Mouse (Mus musculus) heart, postnatal 36 days (tissue): ENCODE results near the gene Vil1. TPM values are rescaled to one million over a fixed set of nuclear protein-coding genes. Genes with fewer than 3 reads are reported as not detected.

Source experiments
- DNase-seq, 2 experiments: peaks; one replicate each; pipeline ENCODE4 v3.0.0; 2021 to 2022
- intact Hi-C: fragments of 180-260 bp; cut with DNase I; formaldehyde crosslinking; loops from one replicate; pipeline ENCODE4 v1.15.1; 2025
- total RNA-seq, 2 experiments: library from RNA; stranded (reverse); gene quantifications; 2 replicates each; pipeline ENCODE4 v1.2.3; 2021

Gene Vil1
- 1 to 10 TPM in 1 of 2 experiments, under 1 TPM in 1; 0.86 to 1.3 TPM for total RNA-seq

DNA sequence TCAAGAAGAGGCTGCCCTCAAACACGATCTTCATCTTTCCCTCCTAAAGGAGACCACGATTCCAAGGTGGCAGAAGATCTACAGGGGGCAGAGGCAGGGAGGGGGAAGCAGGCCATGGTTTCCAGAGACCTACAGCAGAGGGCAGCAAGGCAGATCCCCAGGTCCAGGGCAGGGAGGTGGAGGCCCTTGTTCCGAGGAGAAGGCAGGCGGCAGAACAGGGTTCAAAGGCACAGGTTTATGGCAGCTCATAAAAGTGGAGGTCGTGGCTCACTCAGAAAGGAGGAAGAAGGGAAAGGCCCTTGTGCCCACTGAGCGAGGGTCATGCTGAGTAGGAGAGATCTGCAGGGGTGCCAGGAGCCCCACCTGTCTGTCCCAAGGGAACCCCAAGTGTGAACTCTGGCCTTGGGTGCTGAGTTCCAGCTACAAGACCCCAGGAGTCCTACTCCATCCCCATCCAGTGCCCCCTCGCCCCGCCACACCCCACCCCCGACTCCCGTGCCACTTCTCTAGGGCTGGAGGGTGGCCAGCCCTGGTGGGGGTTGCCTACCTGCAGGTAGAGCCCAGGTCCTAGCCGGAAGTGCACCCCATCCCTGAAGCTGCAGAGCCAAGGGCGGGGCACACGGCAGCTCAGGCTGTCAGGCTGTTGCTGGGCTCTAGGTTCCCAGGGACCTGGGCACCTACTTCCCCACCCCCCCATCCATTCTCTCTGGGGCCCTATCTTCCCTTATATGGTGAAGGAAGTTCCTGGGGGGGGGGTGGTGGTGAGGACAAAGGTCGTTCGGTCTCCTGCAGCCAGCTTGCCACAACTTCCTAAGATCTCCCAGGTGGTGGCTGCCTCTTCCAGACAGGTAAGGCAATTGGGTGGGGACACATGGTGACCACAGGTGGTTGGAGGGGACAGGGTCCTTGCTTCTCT, at the start of gene Vil1:
Gene Vil1, plus strand, starts transcription at position 788 of the 916 bp plus-strand sequence.
- intact Hi-C loops, result no loop called here
- no peak for DNase-seq

DNA sequence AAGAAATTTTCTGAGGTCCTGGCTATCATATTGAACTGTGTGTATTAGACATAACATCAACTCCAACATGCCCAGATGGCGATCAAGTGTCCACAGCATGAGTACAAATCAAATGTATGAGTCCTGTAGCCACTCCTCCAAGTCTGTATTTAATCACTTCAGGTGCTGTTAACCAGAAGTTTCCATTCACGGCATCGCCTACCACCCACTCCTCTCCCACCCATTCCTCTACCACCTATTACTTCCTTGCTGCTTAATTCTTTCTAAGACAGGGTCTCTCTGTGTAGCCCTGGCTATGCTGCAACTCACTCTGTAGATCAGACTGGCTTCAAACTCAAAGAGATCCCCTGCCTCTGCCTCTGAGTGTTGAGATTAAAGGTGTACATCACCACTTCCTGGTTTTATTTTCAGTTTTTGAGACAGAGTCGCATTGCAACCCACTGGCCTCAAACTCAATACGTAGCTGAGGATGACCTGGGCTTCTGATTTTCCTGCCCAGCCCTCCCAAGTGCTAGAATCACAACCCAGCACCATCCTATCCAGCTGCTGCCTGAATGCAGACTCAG, 49.1 kb upstream of the Vil1 start:
- intact Hi-C loops, result loop anchor here (2.0 kb wide), 1 partner anchor 17 kb away; no protein-coding TSS in a partner anchor
- no peak for DNase-seq

DNA sequence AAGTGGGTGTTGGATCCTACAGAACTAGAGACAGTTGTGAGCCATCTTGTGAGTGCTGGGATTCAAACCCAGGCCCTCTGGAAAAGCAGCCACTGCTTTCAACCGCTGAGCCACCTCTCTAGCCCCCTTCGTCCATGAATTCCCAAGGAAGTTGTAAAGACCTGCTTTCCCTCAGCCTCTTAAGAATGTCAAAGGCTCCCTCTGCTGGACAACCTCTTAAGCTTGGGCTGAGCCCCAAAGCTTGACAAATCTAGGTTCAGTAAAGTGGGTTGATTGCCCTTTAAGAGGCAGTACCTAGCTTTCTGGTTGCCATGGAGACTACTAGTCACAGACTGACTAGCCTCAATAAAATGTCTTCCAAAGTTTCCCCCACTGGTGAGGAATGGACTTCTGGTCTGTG, 47.4 kb upstream of the Vil1 start, which contains the start of gene Catip:
Gene Catip, plus strand, starts transcription at position 297 of the 400 bp plus-strand sequence.
- peak; percentile 76 for DNase-seq
- intact Hi-C loops, result loop anchor here (1.0 to 2.0 kb wide), 6 partner anchors 19 to 155 kb away; partner anchors contain the start of genes Aamp and Pnkd

DNA sequence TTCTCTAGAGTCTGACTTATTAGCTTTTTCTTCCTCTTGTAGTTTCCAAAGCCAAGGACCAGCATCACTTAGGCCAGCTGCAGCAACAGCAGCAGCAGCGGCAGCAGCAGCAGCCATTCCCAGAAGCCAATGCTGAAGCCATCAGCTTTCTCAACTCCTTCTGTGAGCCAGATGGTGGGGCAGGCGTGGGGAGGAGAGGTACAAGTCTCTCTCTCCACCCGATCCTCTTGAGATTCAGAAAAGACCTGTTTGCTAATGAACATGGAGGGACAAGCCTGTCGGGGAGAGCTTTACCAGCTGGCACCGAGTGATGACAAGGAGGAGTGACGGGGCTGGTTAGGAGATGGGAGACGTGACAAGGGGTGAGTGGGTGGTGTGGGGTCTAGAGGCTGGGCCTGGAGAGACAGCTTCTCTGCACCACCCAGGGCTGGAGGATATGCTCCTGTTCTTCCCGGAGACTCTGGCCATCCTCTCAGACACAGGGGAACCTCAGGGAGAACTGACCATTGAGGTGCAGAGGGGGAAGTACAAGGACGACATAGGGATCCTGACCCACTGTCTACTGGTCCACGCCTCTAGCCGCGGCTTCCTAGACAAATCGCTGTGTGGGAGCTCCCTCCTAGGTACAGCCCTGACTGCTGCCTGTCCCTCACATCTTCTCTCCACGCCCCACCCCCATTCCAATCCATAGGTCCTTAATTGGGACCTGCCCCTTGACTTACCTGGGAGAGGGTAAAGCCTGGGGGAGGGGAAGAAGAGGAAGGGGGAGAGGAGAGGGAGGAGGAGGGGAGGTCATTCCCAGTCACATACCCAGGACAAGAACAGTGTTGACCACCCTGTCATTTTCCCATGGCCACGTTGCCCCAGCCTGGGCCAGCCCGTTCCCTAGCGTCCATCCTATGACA, 46.6 kb upstream of the Vil1 start:
- no peak for DNase-seq
- intact Hi-C loops, result loop anchor here (1.0 to 2.0 kb wide), 5 partner anchors 23 to 156 kb away; partner anchors contain the start of genes Aamp and Pnkd

DNA sequence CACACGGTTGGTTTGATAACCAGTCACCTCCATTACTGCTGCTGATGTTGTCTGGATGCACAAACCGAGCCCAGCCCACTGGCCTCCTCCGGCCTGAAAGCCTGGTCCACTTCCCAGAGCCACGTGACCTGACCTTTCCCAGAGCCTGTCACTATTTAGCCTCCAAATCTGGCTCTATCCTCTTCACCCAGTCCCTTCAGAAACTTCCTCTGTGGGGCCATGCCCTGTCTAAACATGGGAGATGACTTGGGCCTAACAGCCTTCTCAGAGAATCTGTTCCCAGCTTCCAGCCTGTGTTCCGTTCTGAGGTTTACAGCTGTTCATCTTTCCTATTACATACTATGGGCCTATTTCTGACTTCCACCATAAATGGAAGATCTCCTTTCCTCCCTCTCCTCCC, 45.7 kb upstream of the Vil1 start:
- peak; percentile 37 to 38 for DNase-seq
- intact Hi-C loops, result loop anchor here (2.0 kb wide), 3 partner anchors 79 to 157 kb away; partner anchors contain the start of genes Aamp and Pnkd

DNA sequence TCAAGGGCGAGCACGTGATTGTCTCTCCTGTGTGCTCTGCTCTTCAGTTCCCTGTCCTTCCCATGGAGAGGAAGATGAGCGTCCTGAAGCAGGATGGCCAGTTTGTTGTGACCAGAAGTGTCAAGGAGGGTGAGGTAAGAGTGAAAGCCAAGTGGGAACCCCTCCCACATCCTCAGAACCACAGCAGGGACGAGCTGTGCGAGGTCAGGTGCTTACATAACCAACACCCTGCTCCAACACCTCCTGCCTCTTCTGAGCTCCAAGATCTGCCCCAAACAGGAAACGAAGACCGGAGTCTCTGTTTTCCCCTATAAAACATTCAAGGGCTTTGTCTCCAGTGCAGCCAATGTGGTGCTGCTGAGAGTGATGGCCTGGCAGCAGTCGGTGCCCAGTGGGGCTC, 44.9 kb upstream of the Vil1 start:
- no peak for DNase-seq
- intact Hi-C loops, result no loop called here

DNA sequence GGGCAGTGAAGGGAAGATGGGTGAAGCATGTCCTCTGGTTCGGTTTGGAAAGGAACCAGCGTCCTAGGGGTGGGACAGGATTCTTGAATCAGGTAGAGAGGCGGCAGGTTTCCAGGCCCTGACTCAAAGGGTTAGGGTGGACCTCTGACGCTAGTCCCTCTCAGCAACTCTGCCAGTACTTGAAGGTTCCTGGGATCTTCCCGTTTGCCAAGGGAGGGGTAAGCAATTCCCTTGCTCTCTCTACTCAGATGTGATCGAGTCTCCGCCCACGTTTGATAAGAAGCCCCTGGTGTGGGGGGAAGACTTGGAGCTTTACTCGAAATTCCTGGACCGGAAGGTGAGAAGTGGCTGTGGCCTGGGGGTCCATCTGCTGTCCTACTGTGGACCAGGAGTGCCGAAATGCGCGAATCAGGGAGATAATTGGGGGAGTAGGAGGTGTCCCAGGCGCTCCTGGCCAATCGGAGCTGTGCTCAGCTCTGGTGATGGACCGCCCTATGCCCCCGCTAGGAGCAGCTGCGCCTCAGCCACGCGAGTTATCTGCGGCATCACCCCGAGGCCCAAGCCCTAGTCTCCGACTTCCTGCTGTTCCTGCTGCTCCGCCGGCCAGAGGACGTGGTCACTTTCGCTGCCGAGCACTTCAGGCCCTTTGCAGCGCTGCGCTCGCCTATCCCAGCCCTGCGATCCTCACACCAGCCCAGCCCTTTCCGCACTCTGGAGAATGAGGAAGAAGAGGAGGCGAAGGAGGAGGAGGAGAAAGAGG, 41.1 kb upstream of the Vil1 start:
- intact Hi-C loops, result loop anchor here (1.0 kb wide), 1 partner anchor 18 kb away; no protein-coding TSS in a partner anchor
- DNase-seq, result peak; percentile 68 to 76

DNA sequence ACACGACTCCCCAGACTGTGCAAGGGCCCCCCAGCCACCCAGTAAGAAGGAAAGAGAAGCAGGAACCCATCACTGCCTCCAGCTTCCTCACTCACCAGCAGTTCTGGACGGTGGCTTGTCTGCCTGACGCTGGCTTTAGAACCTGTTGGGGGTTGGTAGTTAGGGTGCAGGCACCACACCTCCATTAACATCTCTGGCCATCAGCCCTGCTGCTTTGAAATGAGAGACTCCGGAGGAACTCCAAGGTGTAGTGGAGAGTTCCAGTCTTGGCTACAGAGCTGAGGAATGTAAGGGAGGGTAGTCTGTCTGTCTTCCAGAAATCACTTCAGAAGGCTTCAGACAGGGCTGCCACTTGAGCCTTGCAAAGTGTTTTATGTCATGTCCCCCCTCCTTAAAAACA, 39.1 kb upstream of the Vil1 start:
- no peak for DNase-seq
- intact Hi-C loops, result no loop called here

DNA sequence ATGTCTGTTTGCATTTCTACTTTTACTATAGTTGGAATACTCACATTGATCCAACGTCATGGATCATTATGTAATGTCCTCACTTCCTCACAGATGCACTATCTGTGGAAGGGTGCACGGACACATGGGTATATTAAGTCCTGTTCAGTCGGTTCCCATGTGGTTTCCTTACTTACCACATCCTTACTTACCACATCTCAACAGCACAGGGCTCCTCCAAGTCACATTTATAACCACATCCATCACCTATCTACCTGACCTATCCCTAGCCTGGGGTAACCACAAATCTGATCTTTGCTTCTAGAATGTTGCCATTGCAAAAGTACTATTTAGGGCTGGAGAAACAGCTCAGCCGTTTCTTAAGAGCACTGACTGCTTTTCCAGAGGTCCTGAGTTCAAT, 35.8 kb upstream of the Vil1 start:
- intact Hi-C loops, result no loop called here
- DNase-seq, result no peak

DNA sequence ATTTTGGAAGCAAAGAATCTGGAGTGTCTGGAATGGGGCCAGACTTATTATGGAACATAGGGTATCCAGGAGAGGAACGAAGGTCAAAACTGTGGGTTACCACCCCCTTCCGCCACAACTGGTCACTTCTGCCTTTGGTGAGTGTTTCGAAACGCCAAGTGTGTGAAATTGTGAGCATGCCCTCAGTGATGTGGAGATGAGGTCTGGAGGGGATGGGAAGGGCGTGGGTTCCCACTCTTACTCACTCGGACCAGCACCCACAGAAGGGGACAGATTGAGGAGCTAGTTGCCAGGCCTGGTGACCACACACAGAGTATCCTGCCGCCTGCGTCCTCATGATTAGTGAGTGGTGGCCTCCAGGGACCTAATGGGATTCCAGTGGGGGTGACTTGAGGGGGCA, 34.2 kb upstream of the Vil1 start, which contains the start of gene Slc11a1:
Gene Slc11a1, plus strand, starts transcription at position 216 of the 400 bp plus-strand sequence.
- intact Hi-C loops, result no loop called here
- peak in 1 of 2 experiments; percentile 38 for DNase-seq

DNA sequence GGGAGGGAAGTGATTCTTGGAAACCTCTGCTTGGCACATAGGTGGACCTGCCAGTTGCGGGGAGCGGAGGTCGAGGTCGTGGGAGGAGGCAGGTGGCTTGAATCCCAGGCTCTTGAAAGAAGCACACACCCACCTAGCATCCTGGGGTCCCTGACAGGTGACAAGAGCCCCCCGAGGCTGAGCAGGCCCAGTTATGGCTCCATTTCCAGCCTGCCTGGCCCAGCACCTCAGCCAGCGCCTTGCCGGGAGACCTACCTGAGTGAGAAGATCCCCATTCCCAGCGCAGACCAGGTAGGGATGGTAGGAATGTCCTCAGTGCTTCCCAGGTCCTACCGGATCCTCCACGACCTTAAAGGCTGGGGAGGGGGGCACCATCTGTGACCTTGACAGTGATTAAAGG, 33.6 kb upstream of the Vil1 start:
- DNase-seq, result no peak
- intact Hi-C loops, result no loop called here

DNA sequence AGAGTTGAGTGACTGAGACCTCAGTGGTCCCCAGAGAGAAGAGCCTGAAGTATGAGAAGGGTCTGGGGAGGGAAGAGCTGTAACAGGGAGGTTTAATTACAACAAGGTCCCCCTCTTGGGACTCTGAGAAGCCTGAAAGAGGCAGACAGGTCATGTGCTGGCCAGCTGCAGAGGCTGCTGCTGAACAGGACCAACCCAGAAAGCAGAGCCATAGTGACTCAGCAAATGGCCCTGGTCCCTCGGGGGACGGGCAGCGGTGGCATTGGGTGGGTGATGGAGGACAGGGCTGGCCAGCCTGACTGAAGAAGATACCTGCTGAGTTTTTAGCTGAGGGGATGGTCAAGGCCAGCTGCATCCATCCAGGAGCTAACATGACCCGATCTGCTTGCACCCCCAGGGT, 32.8 kb upstream of the Vil1 start:
- peak; percentile 47 to 62 for DNase-seq
- intact Hi-C loops, result no loop called here

DNA sequence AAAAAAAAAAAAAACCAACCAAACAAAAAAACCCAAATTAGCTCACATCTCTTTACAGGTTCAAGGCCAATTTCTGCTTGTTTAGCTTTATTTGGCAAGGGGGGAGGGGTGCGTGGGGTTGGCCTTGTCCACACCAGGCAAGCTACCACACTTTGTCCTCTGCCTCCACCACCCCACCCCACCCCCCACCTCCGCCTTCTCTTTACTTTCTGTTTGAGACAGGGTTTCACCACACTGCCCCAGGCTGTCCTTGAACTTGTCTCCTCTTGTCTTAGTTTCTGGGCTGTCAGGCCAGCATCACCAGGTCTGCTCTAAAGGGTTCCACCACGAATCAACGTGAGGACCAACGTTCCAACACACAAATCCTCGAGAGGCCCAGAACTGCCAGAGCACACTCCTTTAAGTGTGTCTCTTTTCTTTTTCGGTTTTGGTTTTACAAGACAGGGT, 30.1 kb upstream of the Vil1 start:
- no peak for DNase-seq
- intact Hi-C loops, result no loop called here

DNA sequence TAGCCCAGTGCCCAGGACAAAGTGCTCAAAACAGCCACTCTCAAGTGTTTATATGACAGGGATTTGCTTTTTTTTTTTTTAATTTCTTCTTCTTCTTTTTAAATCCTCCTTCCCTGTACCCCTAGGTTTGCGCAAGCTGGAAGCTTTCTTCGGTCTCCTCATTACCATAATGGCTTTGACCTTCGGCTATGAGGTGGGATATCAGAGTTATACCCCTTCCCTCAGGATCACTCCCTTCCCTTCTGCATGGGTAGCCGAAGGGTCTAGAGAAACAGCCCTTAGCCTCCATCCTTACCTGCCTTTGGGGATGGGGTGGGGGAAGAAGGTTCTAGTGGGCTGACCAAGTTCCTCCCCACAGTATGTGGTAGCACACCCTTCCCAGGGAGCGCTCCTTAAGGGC, 28.7 kb upstream of the Vil1 start:
- DNase-seq, result no peak
- intact Hi-C loops, result no loop called here

DNA sequence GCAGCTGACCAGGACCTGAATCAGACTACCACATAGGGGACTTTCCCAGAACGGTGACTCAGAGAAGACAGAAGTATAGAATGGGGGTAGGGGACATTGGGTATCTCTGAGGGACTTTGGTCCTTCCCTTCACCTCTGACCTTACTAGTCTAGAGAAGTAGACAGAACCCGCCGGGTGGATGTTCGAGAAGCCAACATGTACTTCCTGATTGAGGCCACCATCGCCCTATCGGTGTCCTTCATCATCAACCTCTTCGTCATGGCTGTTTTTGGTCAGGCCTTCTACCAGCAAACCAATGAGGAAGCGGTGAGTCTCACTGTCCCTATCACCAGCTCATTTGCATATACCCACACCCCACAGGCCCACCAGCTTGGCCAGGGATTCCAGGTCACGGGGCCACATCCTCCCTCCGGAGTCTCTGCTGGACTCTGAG, 27.6 kb upstream of the Vil1 start:
- DNase-seq, result no peak
- intact Hi-C loops, result no loop called here

DNA sequence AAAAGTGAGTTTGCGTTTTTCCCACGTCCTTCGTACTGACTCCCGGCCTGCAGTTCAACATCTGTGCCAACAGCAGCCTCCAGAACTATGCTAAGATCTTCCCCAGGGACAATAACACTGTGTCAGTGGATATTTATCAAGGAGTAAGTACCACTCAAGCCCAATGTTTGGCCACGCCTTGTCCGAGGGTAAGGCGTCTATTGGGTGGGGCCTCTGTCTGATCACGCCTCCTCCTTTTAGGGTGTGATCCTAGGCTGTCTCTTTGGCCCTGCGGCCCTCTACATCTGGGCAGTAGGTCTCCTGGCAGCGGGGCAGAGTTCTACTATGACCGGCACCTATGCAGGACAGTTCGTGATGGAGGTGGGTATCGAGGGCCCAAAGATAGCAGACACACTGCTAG, 25.8 kb upstream of the Vil1 start:
- no peak for DNase-seq

DNA sequence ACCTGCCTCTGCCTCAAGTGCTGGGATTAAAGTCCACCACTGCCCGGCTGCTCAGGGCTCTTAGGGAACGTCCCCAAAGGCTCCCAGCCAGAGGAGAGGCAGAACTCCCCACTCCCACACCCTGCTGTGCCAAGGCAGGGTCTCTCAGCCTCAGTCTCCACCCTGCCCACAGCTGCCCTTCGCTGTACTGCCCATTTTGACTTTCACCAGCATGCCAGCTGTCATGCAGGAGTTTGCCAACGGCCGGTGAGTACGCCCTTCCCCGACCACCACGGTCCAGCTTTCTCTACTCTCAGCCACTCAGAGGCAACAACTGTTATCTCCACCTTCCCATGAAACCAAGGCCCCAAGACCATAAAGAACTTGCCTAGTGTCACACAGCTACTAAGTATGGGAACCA, 24.7 kb upstream of the Vil1 start:
- intact Hi-C loops, result no loop called here
- no peak for DNase-seq

More for the DNA sequence above, 25.8 kb upstream of the Vil1 start:
- intact Hi-C loops, result no loop called here

DNA sequence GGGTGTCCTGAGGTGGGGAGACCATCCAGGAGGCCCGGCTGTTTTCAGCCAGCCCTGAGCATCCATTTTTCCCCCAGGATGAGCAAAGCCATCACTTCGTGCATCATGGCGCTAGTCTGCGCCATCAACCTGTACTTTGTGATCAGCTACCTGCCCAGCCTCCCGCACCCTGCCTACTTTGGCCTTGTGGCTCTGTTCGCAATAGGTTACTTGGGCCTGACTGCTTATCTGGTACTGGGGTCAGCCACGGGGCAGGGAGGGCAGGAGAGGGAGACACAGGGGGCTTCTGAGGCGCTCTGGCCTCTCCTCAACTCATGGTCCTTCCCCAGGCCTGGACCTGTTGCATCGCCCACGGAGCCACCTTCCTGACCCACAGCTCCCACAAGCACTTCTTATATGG, 24.1 kb upstream of the Vil1 start:
- intact Hi-C loops, result loop anchor here (1.0 to 5.0 kb wide), 2 partner anchors 23 to 178 kb away; partner anchors contain the start of gene Catip
- no peak for DNase-seq

DNA sequence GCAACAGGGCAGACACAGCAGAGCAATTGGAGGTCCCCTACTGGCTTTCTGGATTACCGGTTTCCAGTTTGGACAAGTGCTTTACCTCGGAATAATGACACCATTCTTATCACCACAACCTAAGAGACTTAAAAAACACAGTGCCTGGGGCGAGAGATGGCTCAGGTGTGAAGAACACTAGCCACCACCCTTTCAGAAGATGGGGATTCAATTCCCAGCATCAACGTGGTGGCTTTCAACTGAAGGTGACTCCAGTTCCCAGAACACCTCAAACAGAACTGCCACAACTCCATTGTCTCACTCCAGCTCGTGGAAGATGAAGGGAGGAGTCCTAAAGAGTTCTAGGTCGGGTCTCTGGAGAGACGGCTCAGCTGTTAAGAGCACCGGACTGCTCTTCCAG, 23.6 kb upstream of the Vil1 start:
- intact Hi-C loops, result loop anchor here (1.0 to 5.0 kb wide), 2 partner anchors 23 to 178 kb away; partner anchors contain the start of gene Catip
- no peak for DNase-seq
